Mouse (Mus musculus) urinary bladder, adult 18-20 months (tissue): ENCODE measurements around the gene Negr1.

Experiments
- DNase-seq, 2 experiments: peaks; one replicate each; pipeline ENCODE4 v3.0.0; 2022; ENCODE audit warnings: low spot score in 2 of 2, mixed read lengths in 2 of 2

The Negr1 gene

GRCm38 (mm10) chr3:157105580-157106264 lies 544.1 kb downstream of the Negr1 start:
- DNase-seq: no peak

GRCm38 (mm10) chr3:157108156-157108555 lies 546.6 kb downstream of the Negr1 start:
- DNase-seq: no peak

- peak; percentile 1 to 2 for DNase-seq
Observed at GRCm38 (mm10) chr3:157109308-157109707, 547.7 kb downstream of the Negr1 start.

- DNase-seq: no peak
Observed at GRCm38 (mm10) chr3:157115105-157115760, 553.6 kb downstream of the Negr1 start.

GRCm38 (mm10) chr3:157116024-157116423 lies 554.4 kb downstream of the Negr1 start:
- no peak for DNase-seq

- no peak for DNase-seq
Observed at GRCm38 (mm10) chr3:157119916-157120315, 558.3 kb downstream of the Negr1 start.

GRCm38 (mm10) chr3:157146124-157146855 lies 584.7 kb downstream of the Negr1 start:
- no peak for DNase-seq

GRCm38 (mm10) chr3:157154902-157155301 lies 593.3 kb downstream of the Negr1 start:
- DNase-seq: no peak

GRCm38 (mm10) chr3:157155513-157155912 lies 593.9 kb downstream of the Negr1 start:
- DNase-seq: no peak

GRCm38 (mm10) chr3:157164840-157165595 lies 603.4 kb downstream of the Negr1 start:
- no peak for DNase-seq

GRCm38 (mm10) chr3:157181975-157182374 lies 620.4 kb downstream of the Negr1 start:
- DNase-seq: no peak

GRCm38 (mm10) chr3:157188939-157189725 lies 627.5 kb downstream of the Negr1 start:
- no peak for DNase-seq

- DNase-seq: no peak
Observed at GRCm38 (mm10) chr3:157189834-157190233, 628.2 kb downstream of the Negr1 start.

- no peak for DNase-seq
Observed at GRCm38 (mm10) chr3:157190551-157190950, 629.0 kb downstream of the Negr1 start.

- no peak for DNase-seq
Observed at GRCm38 (mm10) chr3:157192021-157192420, 630.4 kb downstream of the Negr1 start.

GRCm38 (mm10) chr3:157193141-157193540 lies 631.5 kb downstream of the Negr1 start:
- no peak for DNase-seq

- DNase-seq: no peak
Observed at GRCm38 (mm10) chr3:157198659-157199058, 637.1 kb downstream of the Negr1 start.

- no peak for DNase-seq
Observed at GRCm38 (mm10) chr3:157201726-157202125, 640.1 kb downstream of the Negr1 start.

- no peak for DNase-seq
Observed at GRCm38 (mm10) chr3:157203573-157203972, 642.0 kb downstream of the Negr1 start.

GRCm38 (mm10) chr3:157206752-157207151 lies 645.2 kb downstream of the Negr1 start:
- DNase-seq: no peak

GRCm38 (mm10) chr3:157208966-157209365 lies 647.4 kb downstream of the Negr1 start:
- no peak for DNase-seq
